Mouse (Mus musculus) kidney, adult 2 months (tissue): Measurements from ENCODE around the gene Rbbp5.

ENCODE experiments used
- CTCF ChIP-seq: fragments of 200-500 bp; conservative IDR thresholded peaks from 2 replicates; pipeline ENCODE4 v1.5.1; 2011; ENCODE audit warnings: low read depth, mild to moderate bottlenecking, control low read depth, low read length, moderate library complexity, mixed read lengths; ENCODE audit not compliant: insufficient read depth, insufficient read length
- POLR2A ChIP-seq: fragments of 200-500 bp; IDR thresholded peaks from one replicate; pipeline ENCODE4 v1.6.1; 2011; ENCODE audit warnings: low read depth, low read length, control low read depth

DNA sequence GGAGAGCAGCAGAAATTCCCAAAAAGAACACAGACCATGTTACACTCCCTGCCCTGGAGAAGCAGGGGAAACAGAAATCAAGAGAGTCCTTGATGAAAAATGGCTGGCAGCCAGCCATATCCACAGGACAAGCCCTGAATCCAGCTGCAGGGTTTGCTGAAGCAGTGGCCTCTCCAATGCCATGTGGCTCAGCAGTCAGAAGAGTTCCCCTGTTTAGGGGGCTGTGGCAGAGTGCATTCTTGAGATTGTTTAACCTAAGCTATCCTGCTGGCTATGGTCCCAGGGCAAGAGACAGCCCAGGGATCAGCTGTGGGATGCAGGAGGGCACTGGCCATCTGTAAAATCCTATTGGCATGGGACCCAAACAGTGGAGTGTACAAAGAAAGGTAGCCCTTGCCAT, 8.2 kb upstream of the Rbbp5 start:
- TF ChIP-seq CTCF, result no peak
- TF ChIP-seq POLR2A, result no peak
